Mouse (Mus musculus) lung, embryonic 14.5 days (tissue): ENCODE data around the gene Fbxo17. TPM values are rescaled to one million over a fixed set of nuclear protein-coding genes. Genes with fewer than 3 reads are reported as not detected.

Experiments
- ATAC-seq: fragments of 200-750 bp; cut with Nextera tagmentation; 2 replicates; pipeline ENCODE4 v1.8.0; 2017; ENCODE audit warnings: mild to moderate bottlenecking, moderate TSS enrichment, moderate library complexity; ENCODE audit not compliant: insufficient read depth
- DNase-seq: peaks from one replicate; pipeline ENCODE4 v3.0.0-alpha.2; 2015
- H3K27ac ChIP-seq: fragments of 300-500 bp; sonication (generic); 2 replicates; pipeline ENCODE4 v1.5.1; 2014; ENCODE audit warnings: low read depth, mild to moderate bottlenecking, moderate library complexity
- H3K27me3 ChIP-seq: fragments of 300-500 bp; sonication (generic); 2 replicates; pipeline ENCODE4 v1.6.1; 2014; ENCODE audit warnings: low read length, control low read depth; ENCODE audit not compliant: insufficient read depth
- H3K36me3 ChIP-seq: fragments of 300-500 bp; sonication (generic); 2 replicates; pipeline ENCODE4 v1.6.1; 2014; ENCODE audit warnings: control low read depth; ENCODE audit not compliant: insufficient read depth
- H3K4me1 ChIP-seq: fragments of 300-500 bp; sonication (generic); 2 replicates; pipeline ENCODE4 v1.6.1; 2014; ENCODE audit warnings: antibody characterized with exemption, control low read depth; ENCODE audit not compliant: insufficient read depth
- H3K4me2 ChIP-seq: fragments of 300-500 bp; sonication (generic); 2 replicates; pipeline ENCODE4 v1.6.1; 2014; ENCODE audit warnings: mild to moderate bottlenecking
- H3K4me3 ChIP-seq: fragments of 300-500 bp; sonication (generic); 2 replicates; pipeline ENCODE4 v1.5.1; 2014; ENCODE audit warnings: low read depth, low read length
- H3K9ac ChIP-seq: fragments of 300-500 bp; sonication (generic); 2 replicates; pipeline ENCODE4 v1.6.1; 2014
- H3K9me3 ChIP-seq: fragments of 300-500 bp; sonication (generic); 2 replicates; pipeline ENCODE4 v1.6.1; 2016; ENCODE audit warnings: low read depth, low read length, control low read depth
- CTCF ChIP-seq: IDR thresholded peaks from 2 replicates; pipeline ENCODE4 v1.5.1; 2016; ENCODE audit warnings: antibody characterized with exemption, low read depth
- WGBS: fragments of 180-500 bp; shearing (Covaris S2); extraction: QIAGEN DNeasy Blood & Tissue Kit; methylation state at CpG from one replicate; pipeline ENCODE4 v1.1.7; 2014; 5-methylcytosine and 5-hydroxymethylcytosine counted together
- polyA plus RNA-seq: library from polyadenylated mRNA; unstranded; fragments of >200 nt; fragmentation: Nextera tagmentation; extraction: Ambion mirVana; gene quantifications from 2 replicates; pipeline ENCODE4 v1.2.1, GENCODE M21; 2014

The Fbxo17 gene
- polyA plus RNA-seq, 1 experiment from 2014 or later, result 13.6 TPM

DNA sequence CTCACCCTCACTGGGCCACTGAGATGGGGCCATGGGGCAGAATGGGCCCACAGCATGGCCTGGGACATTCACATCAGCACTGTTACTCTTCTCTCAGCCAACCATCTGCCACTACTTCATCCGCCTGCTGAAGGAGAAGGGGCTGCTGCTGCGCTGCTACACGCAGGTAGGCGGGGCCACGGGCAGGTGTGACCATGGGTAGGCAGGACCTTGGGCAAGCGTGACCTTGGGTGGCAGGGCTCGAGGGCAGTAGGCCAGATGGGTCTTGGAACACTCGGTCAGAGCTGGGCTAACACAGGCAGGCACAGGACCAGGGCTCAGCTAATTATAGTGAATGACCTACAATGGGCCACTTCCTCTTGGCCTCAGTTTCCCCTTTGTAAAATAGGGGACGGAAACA, 62.2 kb downstream of the Fbxo17 start:
- ATAC-seq, result no peak
- Histone ChIP-seq H3K4me3 (no peak overlapping the region), H3K9me3 (no peaks in the 10 kb centered on the region), H3K9ac (no peak overlapping the region), H3K27ac (no peak overlapping the region), H3K4me1 (no peaks in the 10 kb centered on the region), H3K27me3 (no peaks in the 10 kb centered on the region), H3K36me3 (peaks cover 8% of the 10 kb centered on the region; the same call in 1 of the 2 replicates), H3K4me2 (no peak overlapping the region)
- WGBS, result 80% methylated on average over 9 of the region's 9 CpGs
- TF ChIP-seq CTCF, result no peak
- no peak for DNase-seq

DNA sequence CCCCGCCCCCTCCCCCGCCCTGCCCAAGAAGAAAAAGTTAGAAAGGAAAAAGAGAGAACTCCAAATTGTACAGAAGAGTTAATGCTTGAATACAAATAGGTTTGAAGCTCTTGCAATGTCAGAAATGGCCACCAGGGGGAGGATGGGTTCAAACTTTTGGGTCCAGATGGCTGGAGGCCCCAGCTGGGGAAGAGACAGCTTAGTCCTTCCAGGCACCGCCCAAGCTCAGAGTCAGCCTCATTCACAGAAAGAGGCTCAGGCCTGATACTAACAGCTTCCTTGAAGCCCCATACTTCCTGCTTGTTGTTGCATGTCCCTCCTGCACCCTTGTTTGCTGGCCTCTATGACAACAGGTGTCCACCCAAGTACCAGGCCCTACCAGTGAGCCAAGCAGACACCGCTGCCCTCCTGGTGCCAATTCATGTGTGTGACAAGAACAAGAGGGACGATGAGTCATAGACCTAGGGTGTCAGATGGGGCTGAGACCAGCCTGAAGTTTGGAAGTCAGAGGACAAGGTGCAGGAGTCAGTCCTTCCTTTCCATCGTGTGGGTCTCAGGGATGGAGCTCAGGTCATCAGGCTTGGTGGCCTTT, 63.6 kb downstream of the Fbxo17 start:
- Histone ChIP-seq H3K9ac (no peak overlapping the region), H3K36me3 (peaks cover 3% of the 10 kb centered on the region; the same call in 1 of the 2 replicates), H3K4me2 (no peak overlapping the region), H3K9me3 (no peaks in the 10 kb centered on the region), H3K4me1 (no peaks in the 10 kb centered on the region), H3K27me3 (no peaks in the 10 kb centered on the region), H3K27ac (no peak overlapping the region), H3K4me3 (no peak overlapping the region)
- ATAC-seq, result peak; percentile 68; the same call in 1 of the 2 replicates
- 44% methylated on average over 6 of the region's 6 CpGs for WGBS
- TF ChIP-seq CTCF, result peak; percentile 83
- peak; percentile 97 for DNase-seq

- Histone ChIP-seq H3K27me3 (no peaks in the 10 kb centered on the region), H3K4me2 (no peak overlapping the region), H3K27ac (no peak overlapping the region), H3K4me1 (no peaks in the 10 kb centered on the region), H3K9me3 (no peaks in the 10 kb centered on the region), H3K36me3 (peaks cover 10% of the 10 kb centered on the region; the same call in 1 of the 2 replicates), H3K4me3 (no peak overlapping the region), H3K9ac (no peak overlapping the region)
- WGBS, result 71% methylated on average over 7 of the region's 7 CpGs
- DNase-seq (peak; percentile 30), ATAC-seq (no peak)
- TF ChIP-seq CTCF, result no peak
These were observed 64.3 kb downstream of the Fbxo17 start for GRCm38 (mm10) chr7:28780857-28781256.

- no peak for DNase-seq
- Histone ChIP-seq H3K4me1 (no peaks in the 10 kb centered on the region), H3K27ac (no peak overlapping the region), H3K36me3 (peaks cover 10% of the 10 kb centered on the region; the same call in 1 of the 2 replicates), H3K4me2 (no peak overlapping the region), H3K9me3 (no peaks in the 10 kb centered on the region), H3K27me3 (no peaks in the 10 kb centered on the region), H3K4me3 (no peak overlapping the region), H3K9ac (no peak overlapping the region)
- WGBS, result 88% methylated on average over 8 of the region's 8 CpGs
- no peak for TF ChIP-seq CTCF
- no peak for ATAC-seq
These were observed 64.7 kb downstream of the Fbxo17 start for GRCm38 (mm10) chr7:28781261-28781663.

GRCm38 (mm10) chr7:28785161-28785560, 68.6 kb downstream of the Fbxo17 start:
- H3K36me3 ChIP-seq, result peaks cover 11% of the 10 kb centered on the region; the same call in 1 of the 2 replicates
- no peak for DNase-seq
- H3K27me3 ChIP-seq, result no peaks in the 10 kb centered on the region
- no peak overlapping the region for H3K27ac ChIP-seq
- H3K4me2 ChIP-seq, result no peak overlapping the region
- 75% methylated on average over 5 of the region's 5 CpGs for WGBS
- TF ChIP-seq CTCF, result no peak
- no peak overlapping the region for H3K9ac ChIP-seq
- peaks cover 8% of the 10 kb centered on the region for H3K4me1 ChIP-seq
- no peaks in the 10 kb centered on the region for H3K9me3 ChIP-seq
- no peak for ATAC-seq
- no peak overlapping the region for H3K4me3 ChIP-seq

Other genes with a start within 250 kb of the Fbxo17 start
- not detected in 2 replicates for gene Ifnl2, start 206.3 kb upstream of the Fbxo17 start, polyA plus RNA-seq
- not detected in 2 replicates for gene Ifnl3, start 194.0 kb upstream of the Fbxo17 start, polyA plus RNA-seq
- not detected in 2 replicates for gene Sycn, start 175.9 kb upstream of the Fbxo17 start, polyA plus RNA-seq
- not detected in 2 replicates for gene Nccrp1, start 169.6 kb upstream of the Fbxo17 start, polyA plus RNA-seq
- gene Samd4b, start 118.7 kb upstream of the Fbxo17 start, polyA plus RNA-seq, result 27.9 and 34.0 TPM in 2 replicates
- gene Pak4, start 118.6 kb upstream of the Fbxo17 start, polyA plus RNA-seq, result 46.2 and 52.5 TPM in 2 replicates
- not detected in 2 replicates for gene Acp7, start 85.5 kb upstream of the Fbxo17 start, polyA plus RNA-seq
- gene Fbxo27, start 24.0 kb upstream of the Fbxo17 start, polyA plus RNA-seq, result 6.8 and 6.9 TPM in 2 replicates
- gene Mrps12, start 25.0 kb downstream of the Fbxo17 start, polyA plus RNA-seq, result 131 and 132 TPM in 2 replicates
- gene Sars2, start 25.2 kb downstream of the Fbxo17 start, polyA plus RNA-seq, result 27.9 and 31.4 TPM in 2 replicates
- gene Ccer2, start 39.4 kb downstream of the Fbxo17 start, polyA plus RNA-seq, result not detected in 2 replicates
- 54.0 and 59.6 TPM in 2 replicates for gene Sirt2, start 49.9 kb downstream of the Fbxo17 start, polyA plus RNA-seq
- gene Nfkbib, start 50.7 kb downstream of the Fbxo17 start, polyA plus RNA-seq, result 31.8 and 37.4 TPM in 2 replicates
- 6.8 and 6.9 TPM in 2 replicates for gene Rinl, start 72.2 kb downstream of the Fbxo17 start, polyA plus RNA-seq
- 254 and 255 TPM in 2 replicates for gene Hnrnpl, start 91.7 kb downstream of the Fbxo17 start, polyA plus RNA-seq
- gene Ech1, start 108.4 kb downstream of the Fbxo17 start, polyA plus RNA-seq, result 127 and 133 TPM in 2 replicates
- 3.2 and 3.7 TPM in 2 replicates for gene Lgals4, start 117.0 kb downstream of the Fbxo17 start, polyA plus RNA-seq
- 1.0 and 1.7 TPM in 2 replicates for gene Lgals7, start 147.0 kb downstream of the Fbxo17 start, polyA plus RNA-seq
- 0.42 and 0.61 TPM in 2 replicates for gene Capn12, start 164.6 kb downstream of the Fbxo17 start, polyA plus RNA-seq
- 266 and 270 TPM in 2 replicates for gene Actn4, start 245.5 kb downstream of the Fbxo17 start, polyA plus RNA-seq